In the genomic region with DNA sequence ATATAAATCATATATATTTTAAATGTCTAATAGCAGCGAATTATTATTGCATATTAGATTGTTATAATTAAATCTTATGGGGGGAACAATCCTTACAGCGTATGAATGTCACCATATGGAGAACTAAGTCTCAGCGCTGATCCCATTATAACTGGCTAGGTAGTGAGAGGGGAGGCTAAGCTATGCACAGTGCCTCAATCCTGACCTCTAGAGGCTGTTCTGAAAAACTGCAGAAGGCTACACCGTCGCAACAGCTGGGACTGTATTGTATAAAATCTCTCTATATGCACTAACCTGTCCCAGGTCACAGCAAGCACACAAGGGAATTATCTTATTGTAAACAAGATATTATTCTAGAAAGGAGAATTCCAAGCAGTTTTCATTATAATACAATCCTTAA, we compare ENCODE assay signal across 8 mouse cellular contexts.
DNase-seq lines count a peak whose midpoint lies in the region; ATAC-seq lines count a peak whose summit lies in the region.

No protein-coding gene starts in this region.

- ATAC-seq in common myeloid progenitor, adult 5-6 weeks (replicated peaks; ENCODE audit: low read depth, poor library complexity, severe bottlenecking) = peak; percentile 97
- ATAC-seq in hematopoietic stem cell, adult 5-6 weeks (replicated peaks in 1 of 2; ENCODE audit: insufficient read depth in 1 of 2, low FRiP score in 2 of 2, low TSS enrichment in 1 of 2, low read depth in 1 of 2, poor library complexity in 2 of 2, severe bottlenecking in 2 of 2) = peak; percentile 94 to 97
- no peak for ATAC-seq in erythroblast, adult 5-6 weeks (replicated peaks; ENCODE audit: low FRiP score, poor library complexity, severe bottlenecking)

- peak; percentile 46 for DNase-seq in 416B (ENCODE audit: low read depth)
- DNase-seq in MEL-GATA-1-ER (ENCODE audit: extremely low read depth, low read depth) = peak; percentile 2
- DNase-seq in layer of hippocampus, adult 18-20 months (ENCODE audit: low spot score in 2 of 2) = peak; percentile 11 to 62
- DNase-seq in lung, postnatal 14 days = peak; percentile 26
- DNase-seq in right cerebral cortex, postnatal 10 days (ENCODE audit: low spot score in 2 of 2) = peak; percentile 52 to 57

Comparison
In these comparisons a context has a peak if more than half of its experiments do, and no peak if none do; other contexts are left out.
1. DNase-seq: peak in every context shown above with its lines; median percentile 54 in right cerebral cortex, postnatal 10 days; 46 in 416B; 36 in layer of hippocampus, adult 18-20 months; 26 in lung, postnatal 14 days; 2 in MEL-GATA-1-ER.